Mouse (Mus musculus): ENCODE measurements around the gene Tspan10.

Tspan10 gene

GRCm38 (mm10) chr11:120455413-120455812 is 13.0 kb downstream of the Tspan10 start:
- no peak for DNase-seq (ENCODE audit: low read depth)

GRCm38 (mm10) chr11:120457370-120457769 is 14.9 kb downstream of the Tspan10 start:
- no peak for DNase-seq (ENCODE audit: low read depth)

- peak; percentile 87 for DNase-seq (ENCODE audit: low read depth)
Measured at GRCm38 (mm10) chr11:120457772-120458751, 15.6 kb downstream of the Tspan10 start, which contains the start of the genes Oxld1 and Ccdc137. TSS of gene Oxld1 (minus strand) at chr11:120458068. TSS of gene Ccdc137 (plus strand) at chr11:120458115.

- peak; percentile 55 for DNase-seq (ENCODE audit: low read depth)
Measured at GRCm38 (mm10) chr11:120458847-120459597, 16.6 kb downstream of the Tspan10 start.

- no peak for DNase-seq (ENCODE audit: low read depth)
Measured at GRCm38 (mm10) chr11:120463536-120463935, 21.1 kb downstream of the Tspan10 start.

GRCm38 (mm10) chr11:120464365-120464764 is 21.9 kb downstream of the Tspan10 start:
- DNase-seq (ENCODE audit: low read depth): no peak

GRCm38 (mm10) chr11:120465521-120465920 is 23.1 kb downstream of the Tspan10 start:
- no peak for DNase-seq (ENCODE audit: low read depth)

GRCm38 (mm10) chr11:120467051-120467735 is 24.7 kb downstream of the Tspan10 start, which contains the start of gene Arl16:
TSS of gene Arl16 (minus strand) at chr11:120467607.
- peak; percentile 98 for DNase-seq (ENCODE audit: low read depth)

GRCm38 (mm10) chr11:120467736-120468092 is 25.3 kb downstream of the Tspan10 start:
- DNase-seq (ENCODE audit: low read depth): no peak

GRCm38 (mm10) chr11:120472052-120472451 is 29.6 kb downstream of the Tspan10 start:
- DNase-seq (ENCODE audit: low read depth): no peak

- DNase-seq (ENCODE audit: low read depth): no peak
Measured at GRCm38 (mm10) chr11:120483448-120483934, 41.0 kb downstream of the Tspan10 start.

GRCm38 (mm10) chr11:120484265-120484981 is 42.0 kb downstream of the Tspan10 start, which contains the start of gene Mrpl12:
TSS of gene Mrpl12 (plus strand) at chr11:120484613.
- peak; percentile 95 for DNase-seq (ENCODE audit: low read depth)

GRCm38 (mm10) chr11:120485251-120485650 is 42.8 kb downstream of the Tspan10 start:
- no peak for DNase-seq (ENCODE audit: low read depth)

GRCm38 (mm10) chr11:120488516-120488915 is 46.1 kb downstream of the Tspan10 start:
- peak; percentile 19 for DNase-seq (ENCODE audit: low read depth)

GRCm38 (mm10) chr11:120489054-120489761 is 46.8 kb downstream of the Tspan10 start:
- DNase-seq (ENCODE audit: low read depth): peak; percentile 90

GRCm38 (mm10) chr11:120490291-120491046 is 48.0 kb downstream of the Tspan10 start:
- DNase-seq (ENCODE audit: low read depth): no peak

GRCm38 (mm10) chr11:120491317-120492023 is 49.0 kb downstream of the Tspan10 start, which contains the start of gene Slc25a10:
TSS of gene Slc25a10 (plus strand) at chr11:120491840.
- peak; percentile 87 for DNase-seq (ENCODE audit: low read depth)

- DNase-seq (ENCODE audit: low read depth): peak; percentile 72
Measured at GRCm38 (mm10) chr11:120492024-120492877, 49.8 kb downstream of the Tspan10 start.
